Mouse (Mus musculus) gastrocnemius, postnatal 10 days (tissue): ENCODE results near the gene Ivl. TPM values are rescaled to one million over a fixed set of nuclear protein-coding genes. Genes with fewer than 3 reads are reported as not detected.

Experiments
- DNase-seq: peaks from one replicate; pipeline ENCODE4 v3.0.0; 2021; ENCODE audit warnings: mixed read lengths
- long read RNA-seq, 2 experiments: library from polyadenylated mRNA; stranded (forward); transcript quantifications; one replicate each; pipeline ENCODE4 v2.0.0; 2021
- total RNA-seq, 2 experiments: library from RNA; stranded (reverse); gene quantifications; 2 replicates each; pipeline ENCODE4 v1.2.3; 2021

Gene Ivl
- total RNA-seq, result not detected
- long read RNA-seq, experiment 1, result 0 reads
- long read RNA-seq, experiment 2, result 0 reads

DNA sequence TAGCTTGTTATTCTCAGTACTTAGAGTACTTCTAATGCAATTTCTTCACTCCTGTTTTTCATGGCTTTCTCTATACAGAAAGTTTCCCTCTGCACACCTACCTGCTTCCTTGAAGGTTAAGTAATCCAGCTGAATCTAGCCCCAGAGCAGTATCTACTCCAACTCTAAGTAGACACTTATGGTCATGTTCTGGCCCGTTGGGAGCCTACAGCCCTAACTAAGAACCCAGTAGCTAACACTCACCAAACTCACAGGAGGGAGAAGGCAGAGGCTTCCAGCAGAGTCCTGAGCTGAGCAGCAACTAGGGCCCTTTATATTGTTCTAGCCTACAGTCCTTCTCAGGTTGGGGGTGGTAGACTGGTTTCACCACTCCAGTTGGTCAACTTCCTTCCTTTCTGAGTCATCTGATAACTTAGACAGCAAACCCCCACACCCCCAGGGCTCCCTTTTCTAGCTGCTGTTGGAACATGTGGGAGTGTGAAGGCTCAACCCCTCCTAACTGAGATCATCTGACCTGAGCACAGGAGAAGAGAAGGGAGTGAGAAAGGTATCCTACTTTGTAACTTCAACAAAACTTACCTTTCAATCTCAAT lies at the start of gene Ivl:
Gene Ivl (minus strand): TSS at position 287 of the 593 bp plus-strand sequence.
- DNase-seq, result no peak

DNA sequence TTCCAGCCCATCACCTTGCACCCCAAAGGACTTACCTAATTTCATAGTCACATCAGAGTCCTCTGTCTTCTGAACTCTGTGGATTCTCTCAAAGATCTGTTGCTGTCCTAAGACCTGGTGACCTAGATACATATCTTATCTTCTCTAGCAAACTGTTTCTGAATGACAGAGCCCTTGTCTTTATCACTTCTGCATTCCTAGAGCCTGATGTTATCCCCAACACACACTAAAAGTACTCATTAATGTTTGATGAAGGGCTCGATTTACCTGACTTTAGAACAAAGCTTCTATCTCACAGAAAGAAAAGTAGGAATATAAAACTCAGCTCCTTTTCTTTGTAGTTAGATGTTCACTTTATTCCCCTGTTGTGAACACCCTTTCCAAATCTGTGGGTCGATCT lies 48.0 kb upstream of the Ivl start, which contains the start of gene Lce6a:
Gene Lce6a (minus strand): TSS at position 101 of the 400 bp plus-strand sequence.
- DNase-seq, result no peak

DNA sequence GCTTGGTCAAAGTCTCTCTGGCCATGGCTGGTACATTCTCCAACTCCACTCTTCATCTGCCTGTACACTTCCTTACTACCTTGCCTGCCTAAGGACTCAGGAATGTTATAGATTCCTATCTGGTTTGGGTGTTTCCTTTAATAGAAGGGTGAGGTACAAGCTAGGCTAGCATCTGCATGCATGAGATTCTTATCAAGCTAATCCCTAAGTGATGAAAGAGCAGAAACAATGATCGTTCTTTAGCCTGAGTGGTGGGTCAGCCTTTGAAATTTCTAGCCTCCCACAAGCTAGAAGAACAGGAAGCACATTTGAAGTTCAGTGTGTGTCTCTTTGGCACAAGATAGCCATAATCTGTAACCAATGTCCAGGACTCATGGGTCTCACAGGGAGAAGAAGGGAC lies 36.3 kb upstream of the Ivl start:
- no peak for DNase-seq

DNA sequence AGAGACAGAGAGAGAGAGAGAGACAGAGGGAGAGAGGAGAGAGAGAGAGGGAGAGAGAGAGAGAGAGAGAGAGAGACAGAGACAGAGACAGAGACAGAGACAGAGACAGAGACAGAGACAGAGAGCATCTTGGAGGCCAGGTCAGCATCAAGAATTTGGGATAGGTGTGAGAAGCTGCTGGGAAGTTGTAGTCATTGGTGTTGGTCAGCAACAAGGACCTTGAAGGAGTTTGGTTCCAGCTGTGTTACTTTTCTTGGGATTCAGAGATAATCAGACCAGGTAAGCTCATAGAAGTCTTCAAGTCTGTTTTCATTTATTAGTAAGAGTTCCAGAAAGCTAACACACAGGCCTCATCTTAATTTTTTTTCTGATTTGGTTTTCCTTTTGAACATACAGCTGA lies 33.9 kb upstream of the Ivl start, which contains the start of gene 2210017I01Rik:
Gene 2210017I01Rik (minus strand): TSS at position 101 of the 400 bp plus-strand sequence.
- no peak for DNase-seq

DNA sequence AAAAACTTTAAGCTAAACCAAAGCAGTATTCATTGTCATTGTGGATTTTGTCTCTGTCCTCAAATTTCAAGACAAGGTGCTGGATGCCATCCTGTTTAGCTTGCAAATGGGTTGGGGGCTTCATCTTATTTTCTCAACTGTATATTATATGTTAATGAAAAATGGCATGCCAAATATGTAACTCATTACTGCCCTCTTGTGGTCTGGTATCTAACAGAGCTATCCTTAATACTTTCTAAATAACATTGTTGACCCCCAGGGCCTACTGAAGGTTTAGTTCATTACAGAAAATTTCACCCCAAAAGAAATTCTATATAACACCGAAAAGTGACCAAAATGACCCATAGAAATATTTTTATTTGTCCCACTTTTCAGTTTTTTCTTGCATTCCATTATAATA lies 28.6 kb upstream of the Ivl start:
- no peak for DNase-seq

DNA sequence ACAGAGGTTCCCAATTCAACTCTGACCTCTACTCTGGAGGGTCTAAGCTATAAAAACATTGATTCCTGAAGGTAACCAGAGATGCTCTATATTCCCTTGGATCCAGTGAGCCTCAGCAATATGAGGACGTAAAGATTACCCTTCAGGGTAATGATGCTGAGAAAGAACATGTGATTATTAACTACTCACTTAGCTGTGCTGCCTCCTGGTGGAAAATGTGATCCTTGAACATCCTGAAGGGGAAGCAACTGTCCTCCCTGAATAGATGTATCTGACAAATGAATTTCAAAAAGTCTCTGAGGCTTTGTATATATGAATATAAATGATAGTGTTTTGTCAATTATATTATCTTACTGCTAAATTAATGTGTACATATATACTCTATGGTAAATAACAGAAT lies 26.9 kb upstream of the Ivl start:
- no peak for DNase-seq

DNA sequence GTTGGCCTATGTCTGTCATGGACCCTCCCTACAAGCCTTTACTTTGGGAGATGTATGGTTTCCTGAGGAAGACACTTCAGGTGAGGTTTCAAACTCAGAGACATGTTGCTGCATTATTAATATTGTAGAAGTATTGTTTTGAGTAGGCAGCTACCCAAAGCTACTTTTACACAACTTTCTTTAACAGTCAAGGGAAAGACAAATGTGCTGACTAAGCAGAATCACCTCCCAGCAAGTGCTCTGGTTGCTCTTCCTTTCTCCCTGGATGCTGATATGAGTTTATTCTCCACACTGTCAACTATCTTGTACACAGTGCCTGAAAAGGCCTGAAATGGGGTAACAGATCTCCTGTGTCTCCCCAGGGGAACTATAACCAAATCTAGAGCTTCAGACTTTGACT lies 26.4 kb upstream of the Ivl start:
- DNase-seq, result no peak

DNA sequence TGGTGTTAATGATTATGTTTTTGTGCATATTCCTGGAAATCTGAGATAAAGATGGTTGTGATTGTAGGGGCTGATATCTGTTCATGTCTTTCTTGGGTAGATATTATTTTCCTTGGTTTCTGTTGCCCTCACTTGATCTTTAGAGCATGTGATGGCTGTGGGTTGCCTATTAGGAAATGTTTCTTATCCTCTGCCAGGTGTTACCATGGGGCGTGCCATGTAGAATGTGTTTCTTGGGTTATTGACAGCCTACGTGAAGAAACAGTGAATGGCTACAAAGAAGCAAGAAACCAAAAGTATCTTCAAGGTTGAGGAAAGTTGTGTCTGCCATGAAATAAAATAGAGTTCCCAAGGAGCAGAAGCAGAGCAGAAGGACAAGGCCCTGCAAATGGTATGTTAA lies 24.9 kb upstream of the Ivl start:
- no peak for DNase-seq

DNA sequence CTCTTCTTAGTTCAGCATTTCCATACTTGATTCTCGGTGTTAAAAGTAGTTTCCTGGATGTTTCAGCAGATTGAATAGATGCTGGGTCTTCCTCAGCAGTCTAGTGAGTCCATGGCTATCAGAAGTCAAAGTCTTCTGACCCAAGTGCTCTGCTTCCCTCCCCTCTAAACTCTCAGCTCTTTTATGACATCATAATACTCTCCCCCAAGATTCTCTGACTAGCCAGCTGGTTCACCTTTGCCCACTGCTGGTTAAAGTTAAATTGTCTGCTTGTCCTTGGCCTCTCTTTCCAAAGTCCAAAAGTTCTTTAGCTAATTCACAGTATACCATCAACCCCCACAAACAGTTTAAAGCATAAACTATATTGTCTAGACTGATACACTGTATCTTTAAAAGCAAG lies 15.3 kb upstream of the Ivl start, which contains the start of gene Smcp:
Gene Smcp (minus strand): TSS at position 140 of the 400 bp plus-strand sequence.
- DNase-seq, result no peak

DNA sequence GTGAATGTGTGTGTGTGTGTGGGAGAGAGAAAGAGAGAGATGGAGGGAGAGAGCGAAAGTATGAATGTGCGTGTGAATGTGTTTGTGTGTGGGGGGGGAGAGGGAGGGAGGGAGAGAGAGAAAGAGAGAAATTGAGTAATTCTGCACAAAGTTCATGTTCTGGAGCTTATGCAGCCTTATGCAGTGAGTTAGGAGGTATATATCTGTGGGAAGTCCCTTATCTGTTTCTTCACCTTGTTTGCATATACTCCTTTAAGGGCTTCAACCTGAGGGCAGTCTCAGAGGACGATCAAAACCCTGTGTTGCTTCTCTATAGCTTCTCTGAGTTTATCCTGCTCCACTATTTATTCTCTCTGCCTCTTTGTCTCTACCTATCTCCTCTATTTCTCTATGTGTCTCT lies 13.7 kb upstream of the Ivl start:
- DNase-seq, result no peak

DNA sequence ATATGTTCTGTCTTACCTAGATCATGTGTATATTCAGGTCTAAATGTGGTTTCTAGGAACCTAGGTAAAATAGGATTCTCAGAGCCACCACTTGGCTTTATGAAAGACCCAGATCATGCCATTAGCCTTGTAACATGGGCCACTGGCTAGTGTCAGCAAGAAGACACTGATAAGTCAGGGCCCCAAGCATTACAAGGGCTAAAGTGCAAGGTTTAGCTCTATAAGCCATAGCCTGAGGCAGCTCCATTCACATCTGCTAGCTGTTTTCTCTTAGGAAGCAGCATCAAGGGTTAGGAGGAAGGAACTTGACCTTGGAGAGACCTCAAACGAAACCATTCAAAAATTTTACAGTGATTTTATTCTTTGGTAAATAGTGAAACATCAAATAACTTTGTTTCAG lies 11.5 kb upstream of the Ivl start:
- no peak for DNase-seq

DNA sequence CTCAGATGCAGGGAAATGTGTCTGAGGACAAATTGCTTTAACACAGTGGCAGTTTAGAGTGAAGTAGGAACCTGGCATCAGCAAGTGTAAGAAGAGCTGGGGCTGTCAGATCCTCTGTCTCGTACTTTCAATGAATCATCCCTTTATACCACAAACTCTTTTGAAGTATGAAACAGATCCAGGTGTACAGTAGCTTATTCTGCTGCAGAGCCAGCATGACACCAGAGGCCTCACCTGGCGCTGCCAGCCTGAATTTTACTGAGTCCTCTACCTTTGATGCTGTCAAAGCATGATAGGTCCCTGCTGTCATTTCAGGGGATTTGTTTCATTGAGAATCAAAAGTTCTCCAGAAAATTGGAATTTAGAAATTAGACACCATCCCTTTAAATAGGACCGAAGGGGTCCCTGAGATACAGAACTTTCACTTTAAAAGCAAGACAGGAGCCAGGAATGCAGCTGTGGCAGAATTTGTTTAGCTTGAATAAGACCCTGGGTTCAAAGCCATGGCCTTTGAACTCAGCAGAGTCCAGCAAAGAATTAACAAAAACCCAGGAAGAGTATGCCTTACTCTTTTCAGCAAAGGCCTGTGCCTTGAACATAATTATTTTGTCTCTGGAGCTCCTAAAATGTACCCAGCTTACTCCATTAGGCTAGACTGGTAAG lies 9.8 kb upstream of the Ivl start:
- no peak for DNase-seq

DNA sequence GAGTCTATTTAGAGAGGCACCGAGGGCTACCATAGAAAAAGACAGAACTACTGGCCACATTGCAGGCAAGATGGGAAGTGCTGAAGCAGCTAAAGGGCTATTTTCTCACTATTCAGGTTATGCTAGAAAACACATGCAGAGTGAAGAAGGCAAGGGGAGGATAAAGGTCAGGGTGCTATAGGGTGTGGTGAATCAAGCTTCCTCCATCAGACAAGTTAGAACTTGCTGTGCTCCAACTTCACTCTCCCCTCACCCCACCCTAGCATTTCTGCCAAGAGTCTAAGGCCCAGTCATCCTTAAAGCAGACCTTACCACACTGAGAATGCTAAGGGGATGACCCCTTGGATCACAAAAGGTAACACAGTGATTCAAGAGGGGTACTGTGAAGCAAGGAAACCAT lies 6.0 kb upstream of the Ivl start:
- no peak for DNase-seq

DNA sequence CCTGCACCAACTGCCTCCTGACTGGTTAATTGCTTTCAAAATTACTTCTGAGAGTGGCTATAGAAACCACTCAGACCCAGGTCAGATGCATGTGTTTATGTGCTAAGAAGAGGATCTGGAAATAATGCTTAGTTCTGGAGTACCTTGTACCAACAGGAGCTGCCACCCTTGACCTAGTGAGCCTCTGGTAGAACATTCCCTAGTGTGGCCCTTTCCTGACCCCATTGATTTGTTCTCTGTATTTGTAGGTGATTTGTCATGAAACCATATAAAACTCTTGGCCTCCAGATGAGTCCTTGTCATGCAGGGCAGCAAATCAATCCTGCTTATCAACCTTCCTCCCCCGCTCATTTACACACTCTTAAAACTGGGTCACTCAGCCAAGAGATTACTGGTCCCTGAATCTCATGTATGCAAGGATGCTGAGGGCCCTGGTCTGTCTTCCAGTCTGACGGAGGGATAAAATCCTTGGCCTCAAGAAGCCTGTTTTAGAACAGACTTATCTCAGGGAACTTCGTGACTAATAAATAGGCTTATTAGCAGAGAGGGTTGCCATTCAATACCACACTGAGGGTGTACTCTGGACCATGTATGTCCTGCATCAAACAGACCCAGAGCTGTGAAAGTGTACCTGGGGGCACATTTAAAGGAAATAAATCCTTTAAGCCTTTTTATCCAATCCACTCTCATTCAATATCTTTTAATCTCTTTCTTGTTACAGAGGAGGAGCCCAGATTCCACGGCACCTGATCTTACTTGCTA lies 5.3 kb upstream of the Ivl start:
- no peak for DNase-seq

DNA sequence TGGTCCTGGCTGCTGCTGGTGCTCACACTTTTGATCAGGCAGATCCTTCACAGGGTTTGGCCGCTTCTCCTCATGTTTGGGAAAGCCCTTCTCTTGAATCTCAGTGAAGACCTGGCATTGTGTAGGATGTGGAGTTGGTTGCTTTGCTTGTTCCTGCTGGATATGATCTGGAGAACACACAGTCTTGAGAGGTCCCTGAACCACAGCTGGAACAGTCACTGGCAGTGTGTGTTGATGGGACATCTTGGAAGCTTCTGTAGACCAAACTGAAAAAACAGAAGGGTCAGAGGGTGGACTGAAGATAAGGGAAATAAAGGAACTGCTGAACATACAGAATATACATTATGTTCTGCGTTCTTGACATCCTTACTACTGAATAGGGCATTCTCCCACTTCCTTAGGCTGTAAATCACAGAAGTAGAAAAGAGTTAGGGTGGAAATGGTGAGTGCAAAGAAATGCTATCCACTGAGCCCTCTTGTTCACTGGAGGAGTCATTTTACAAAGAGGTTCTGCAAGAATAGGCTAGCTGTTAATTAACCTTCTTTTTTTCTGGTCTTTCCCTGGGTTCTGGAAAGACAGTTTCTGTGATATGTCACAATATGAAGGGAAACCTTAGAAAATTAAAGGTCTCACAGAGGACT lies 900 bp downstream of the Ivl start:
- DNase-seq, result no peak

DNA sequence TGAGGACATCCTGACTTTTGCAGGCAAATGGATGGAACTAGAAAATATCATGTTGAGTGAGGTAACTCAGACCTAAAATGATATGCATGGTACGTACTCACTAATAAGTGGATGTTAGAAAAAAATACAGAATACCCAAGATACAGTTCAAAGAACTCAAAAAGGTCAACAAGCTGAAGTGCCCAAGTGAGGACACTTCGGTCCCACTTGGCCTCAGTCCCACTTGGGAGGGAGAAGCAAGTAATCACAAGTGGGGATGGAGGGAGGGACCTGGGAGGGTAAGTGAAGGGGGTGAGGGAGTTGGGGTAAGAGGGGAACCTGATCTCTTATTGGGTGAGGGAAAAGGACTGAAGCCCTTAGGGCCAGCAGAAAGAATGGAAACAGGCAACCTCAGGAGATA lies 4.8 kb downstream of the Ivl start:
- no peak for DNase-seq

DNA sequence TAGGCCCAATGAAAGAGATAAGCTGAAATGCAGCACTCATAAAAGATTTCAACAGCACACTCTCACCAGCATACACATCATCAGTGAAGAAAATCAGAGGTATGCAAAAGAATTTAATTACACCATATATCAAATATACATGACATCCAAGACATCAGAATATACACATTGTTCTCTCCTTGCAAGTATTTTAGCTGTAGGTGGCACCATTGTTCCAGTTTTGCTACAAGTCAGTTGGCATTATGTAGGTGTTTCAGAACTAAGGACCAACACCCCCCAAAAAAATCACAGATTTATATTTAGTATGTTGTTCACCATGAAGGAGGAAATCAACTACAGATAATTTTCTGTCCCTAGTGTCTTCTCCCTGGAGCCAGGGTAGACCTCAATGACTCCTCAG lies 8.1 kb downstream of the Ivl start:
- DNase-seq, result no peak

DNA sequence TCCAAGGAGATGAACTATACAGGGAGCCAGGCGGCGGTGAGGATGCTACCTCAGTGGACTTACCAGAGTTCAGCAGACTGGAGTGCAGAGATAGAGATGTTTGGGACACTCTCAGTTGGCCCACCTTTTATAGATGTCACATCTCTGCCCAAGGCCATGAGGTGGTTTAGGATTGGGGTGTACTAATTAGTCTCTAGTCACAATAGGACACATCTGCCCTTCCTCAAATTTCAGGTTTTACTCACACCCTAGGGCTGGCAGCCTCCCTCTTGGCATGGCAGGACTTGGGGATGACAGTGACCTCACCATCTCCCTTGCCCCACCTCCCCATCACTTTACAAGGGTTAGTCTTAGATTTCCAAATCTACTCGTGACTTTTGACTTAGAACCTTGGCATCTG lies 39.1 kb downstream of the Ivl start, which contains the start of gene 2310046K23Rik:
Gene 2310046K23Rik (minus strand): TSS at position 101 of the 400 bp plus-strand sequence.
- no peak for DNase-seq
